Mouse (Mus musculus): ENCODE results near the gene Ttc25.
"Not testable (repeated sequence)": the region's sequence is repeated elsewhere in the genome, so short reads cannot be mapped to it uniquely, and the experiment has no call there.

Gene Ttc25

GRCm38 (mm10) chr11:100528375-100529165 is 16.8 kb upstream of the Ttc25 start:
- peak; percentile 29 for DNase-seq (ENCODE audit: low spot score)

- no peak for DNase-seq (ENCODE audit: low spot score)
Measured at GRCm38 (mm10) chr11:100533871-100534270, 11.5 kb upstream of the Ttc25 start.

- DNase-seq (ENCODE audit: low spot score): not testable (repeated sequence)
Measured at GRCm38 (mm10) chr11:100534411-100534810, 11.0 kb upstream of the Ttc25 start.

GRCm38 (mm10) chr11:100534821-100535220 is 10.6 kb upstream of the Ttc25 start:
- DNase-seq (ENCODE audit: low spot score): not testable (repeated sequence)

- DNase-seq (ENCODE audit: low spot score): no peak
Measured at GRCm38 (mm10) chr11:100535996-100536395, 9.4 kb upstream of the Ttc25 start.

- DNase-seq (ENCODE audit: low spot score): no peak
Measured at GRCm38 (mm10) chr11:100536466-100536865, 8.9 kb upstream of the Ttc25 start.

- DNase-seq (ENCODE audit: low spot score): no peak
Measured at GRCm38 (mm10) chr11:100540966-100541365, 4.4 kb upstream of the Ttc25 start.

- no peak for DNase-seq (ENCODE audit: low spot score)
Measured at GRCm38 (mm10) chr11:100541577-100541976, 3.8 kb upstream of the Ttc25 start.

GRCm38 (mm10) chr11:100545746-100546085 is 309 bp downstream of the Ttc25 start:
- no peak for DNase-seq (ENCODE audit: low spot score)

- DNase-seq (ENCODE audit: low spot score): no peak
Measured at GRCm38 (mm10) chr11:100546955-100547354, 1.5 kb downstream of the Ttc25 start.

- DNase-seq (ENCODE audit: low spot score): no peak
Measured at GRCm38 (mm10) chr11:100548141-100548540, 2.7 kb downstream of the Ttc25 start.

- DNase-seq (ENCODE audit: low spot score): no peak
Measured at GRCm38 (mm10) chr11:100549466-100549865, 4.1 kb downstream of the Ttc25 start.

- no peak for DNase-seq (ENCODE audit: low spot score)
Measured at GRCm38 (mm10) chr11:100550101-100550500, 4.7 kb downstream of the Ttc25 start.

- DNase-seq (ENCODE audit: low spot score): no peak
Measured at GRCm38 (mm10) chr11:100552842-100553241, 7.4 kb downstream of the Ttc25 start.

GRCm38 (mm10) chr11:100555583-100555982 is 10.2 kb downstream of the Ttc25 start:
- DNase-seq (ENCODE audit: low spot score): peak; percentile 53

GRCm38 (mm10) chr11:100557563-100557962 is 12.2 kb downstream of the Ttc25 start:
- DNase-seq (ENCODE audit: low spot score): no peak

GRCm38 (mm10) chr11:100559476-100559875 is 14.1 kb downstream of the Ttc25 start:
- DNase-seq (ENCODE audit: low spot score): no peak

- DNase-seq (ENCODE audit: low spot score): no peak
Measured at GRCm38 (mm10) chr11:100561748-100562147, 16.3 kb downstream of the Ttc25 start.

- DNase-seq (ENCODE audit: low spot score): peak; percentile 57
Measured at GRCm38 (mm10) chr11:100564297-100564696, 18.9 kb downstream of the Ttc25 start.

GRCm38 (mm10) chr11:100564703-100565102 is 19.3 kb downstream of the Ttc25 start:
- no peak for DNase-seq (ENCODE audit: low spot score)

- no peak for DNase-seq (ENCODE audit: low spot score)
Measured at GRCm38 (mm10) chr11:100567229-100567628, 21.8 kb downstream of the Ttc25 start.

GRCm38 (mm10) chr11:100567815-100568245 is 22.4 kb downstream of the Ttc25 start:
- no peak for DNase-seq (ENCODE audit: low spot score)

- no peak for DNase-seq (ENCODE audit: low spot score)
Measured at GRCm38 (mm10) chr11:100568692-100569091, 23.3 kb downstream of the Ttc25 start.

- DNase-seq (ENCODE audit: low spot score): no peak
Measured at GRCm38 (mm10) chr11:100569789-100570188, 24.4 kb downstream of the Ttc25 start.
